Mouse (Mus musculus) hindbrain, embryonic 10.5 days (tissue): ENCODE results near the gene Morc3. TPM values are rescaled to one million over a fixed set of nuclear protein-coding genes. Genes with fewer than 3 reads are reported as not detected.
"Not testable (repeated sequence)": the region's sequence is repeated elsewhere in the genome, so short reads cannot be mapped to it uniquely, and the experiment has no call there.

Source experiments
- DNase-seq: peaks from one replicate; pipeline ENCODE4 v3.0.0-alpha.2; 2017; ENCODE audit warnings: low spot score
- H3K27ac ChIP-seq: fragments of 300-500 bp; sonication (generic); 2 replicates; pipeline ENCODE4 v1.5.1; 2016; ENCODE audit warnings: mild to moderate bottlenecking, moderate library complexity
- H3K27me3 ChIP-seq: fragments of 300-500 bp; sonication (generic); 2 replicates; pipeline ENCODE4 v1.6.1; 2016; ENCODE audit warnings: mild to moderate bottlenecking; ENCODE audit not compliant: poor library complexity, insufficient read depth, severe bottlenecking
- H3K36me3 ChIP-seq: fragments of 300-500 bp; sonication (generic); 2 replicates; pipeline ENCODE4 v1.6.1; 2016; ENCODE audit warnings: mild to moderate bottlenecking, moderate library complexity
- H3K4me1 ChIP-seq: fragments of 300-500 bp; sonication (generic); replicated peaks from 2 replicates; pipeline ENCODE4 v1.6.1; 2016; ENCODE audit warnings: mild to moderate bottlenecking
- H3K4me3 ChIP-seq: fragments of 300-500 bp; sonication (generic); 2 replicates; pipeline ENCODE4 v1.5.1; 2016; ENCODE audit warnings: mild to moderate bottlenecking, moderate library complexity
- H3K9me3 ChIP-seq: fragments of 300-500 bp; sonication (generic); 2 replicates; pipeline ENCODE4 v1.6.1; 2016; ENCODE audit warnings: mild to moderate bottlenecking, moderate library complexity
- WGBS: fragments of 180-500 bp; shearing (Covaris S2); methylation state at CpG from one replicate; pipeline ENCODE4 v1.1.7; 2016; 5-methylcytosine and 5-hydroxymethylcytosine counted together
- polyA plus RNA-seq: library from polyadenylated mRNA; unstranded; fragments of >200 nt; fragmentation: Nextera tagmentation; extraction: Ambion mirVana; gene quantifications from 2 replicates; pipeline ENCODE4 v1.2.1, GENCODE M21; 2016

Gene Morc3
- polyA plus RNA-seq, 1 experiment from 2014 or later: 24.7 TPM

DNA sequence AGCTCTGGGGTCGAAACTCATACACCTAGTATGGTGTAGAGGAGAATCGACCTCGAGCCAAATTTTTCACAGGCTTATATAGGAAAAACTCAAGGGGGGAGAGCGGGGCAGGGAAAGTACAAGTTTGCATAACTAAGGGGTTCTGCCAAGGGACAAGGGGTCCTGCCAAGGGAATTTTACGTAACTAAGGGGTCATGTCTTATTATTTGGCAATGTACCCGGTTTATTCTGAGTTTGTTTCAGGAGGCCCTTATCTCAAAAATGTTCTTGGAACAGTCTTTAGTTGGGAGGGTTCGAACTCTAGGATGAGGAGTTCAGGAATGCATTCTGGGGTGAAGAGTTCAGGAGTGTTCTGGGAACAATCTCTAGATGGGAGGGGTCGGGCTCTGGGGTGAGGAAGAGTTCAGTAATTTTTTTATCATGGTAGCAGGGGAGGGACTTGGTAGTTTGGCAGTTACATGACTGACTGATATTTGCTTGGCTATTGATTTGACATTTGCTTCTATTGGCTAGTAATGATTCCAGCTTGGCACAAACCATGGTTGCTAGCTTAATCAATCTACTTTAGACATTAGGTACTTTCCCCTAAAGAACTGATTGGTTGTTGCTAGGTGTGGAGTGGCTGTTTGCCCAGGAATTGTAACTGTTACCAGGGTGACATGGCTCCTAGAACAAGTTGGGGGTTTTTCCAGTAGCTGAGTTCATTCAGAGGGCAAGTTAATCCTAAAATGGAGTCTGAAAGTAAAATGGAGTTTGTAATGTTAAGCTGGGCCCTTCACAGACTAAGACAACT lies 9.3 kb upstream of the Morc3 start:
- H3K4me3 ChIP-seq, H3K27me3 ChIP-seq, DNase-seq, H3K36me3 ChIP-seq, H3K27ac ChIP-seq: not testable (repeated sequence)
- 83% methylated on average over 5 of the region's 8 CpGs for WGBS
- peaks cover 14% of the 10 kb centered on the region; the same call in 1 of the 2 replicates for H3K9me3 ChIP-seq
- H3K4me1 ChIP-seq: peaks cover 11% of the 10 kb centered on the region; the same call in 1 of the 2 replicates

DNA sequence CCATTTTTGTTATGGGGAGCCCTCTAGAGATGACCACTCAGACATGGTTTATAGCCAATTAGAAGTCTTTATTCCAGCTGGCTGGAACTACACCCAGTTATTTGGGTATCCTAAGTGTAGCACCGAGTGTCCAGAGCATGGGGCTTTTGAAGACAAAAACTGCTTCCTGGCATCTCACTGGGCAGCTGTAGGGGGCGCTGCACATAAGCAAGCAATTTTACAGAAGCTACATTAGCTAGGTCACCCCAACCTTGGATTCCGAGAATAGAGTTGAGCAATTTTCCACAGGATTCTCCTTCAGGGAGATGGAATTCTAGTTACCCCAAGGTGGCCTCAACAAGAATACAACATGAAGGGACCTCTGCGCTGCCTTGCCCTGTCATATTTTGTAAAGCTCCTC lies 7.1 kb upstream of the Morc3 start:
- no peaks in the 10 kb centered on the region for H3K27me3 ChIP-seq
- H3K9me3 ChIP-seq: peaks cover 17% of the 10 kb centered on the region; the same call in 1 of the 2 replicates
- H3K27ac ChIP-seq: no peak overlapping the region
- H3K36me3 ChIP-seq: no peaks in the 10 kb centered on the region
- no peaks in the 10 kb centered on the region for H3K4me1 ChIP-seq
- no peak for DNase-seq
- no peak overlapping the region for H3K4me3 ChIP-seq
- 83% methylated on average over 4 of the region's 4 CpGs for WGBS

DNA sequence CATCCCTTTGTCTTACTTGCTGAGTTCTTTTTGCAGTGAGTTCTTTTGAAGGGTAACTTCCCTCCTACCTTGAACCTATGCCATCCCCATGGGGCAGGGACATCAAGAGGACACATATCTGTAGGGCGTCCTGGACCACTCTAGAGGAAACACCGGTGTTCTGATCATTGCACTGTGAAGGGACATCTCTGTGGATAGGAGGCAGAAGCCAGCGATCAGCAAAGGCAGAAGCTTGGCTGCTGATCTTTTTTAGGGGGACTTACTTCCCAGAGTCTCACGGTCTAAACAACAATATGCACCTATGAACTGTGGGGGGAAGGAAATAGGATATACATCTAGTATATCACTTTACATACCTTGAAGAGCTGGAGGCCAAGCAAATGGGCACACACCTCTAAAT lies 6.5 kb upstream of the Morc3 start:
- WGBS: 88% methylated on average over 4 of the region's 4 CpGs
- Histone ChIP-seq H3K4me1 (no peaks in the 10 kb centered on the region), H3K9me3 (peaks cover 17% of the 10 kb centered on the region; the same call in 1 of the 2 replicates), H3K36me3 (no peaks in the 10 kb centered on the region), H3K27me3 (no peaks in the 10 kb centered on the region), H3K27ac (no peak overlapping the region), H3K4me3 (no peak overlapping the region)
- DNase-seq: no peak

DNA sequence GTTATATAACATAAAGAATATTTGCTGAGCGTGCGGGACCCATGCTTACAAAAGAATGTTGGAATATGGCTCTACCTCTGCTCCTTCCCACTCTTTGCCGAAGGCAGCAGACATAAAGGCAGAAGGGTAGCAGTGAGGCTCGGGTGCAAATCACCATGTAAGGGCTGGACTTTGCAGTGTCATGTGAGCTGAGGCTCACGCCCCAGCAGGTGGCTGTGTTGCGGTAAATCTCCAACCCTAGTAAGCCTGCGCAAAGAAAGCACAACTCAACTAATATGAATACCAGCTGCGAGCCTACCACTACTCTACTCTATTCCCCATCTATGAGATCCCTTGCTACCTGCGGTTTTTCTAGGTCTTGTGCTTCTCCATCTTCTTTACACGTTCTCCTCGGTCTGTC lies 5.9 kb upstream of the Morc3 start:
- 70% methylated on average over 11 of the region's 11 CpGs for WGBS
- Histone ChIP-seq H3K27me3 (no peaks in the 10 kb centered on the region), H3K27ac (no peak overlapping the region), H3K9me3 (peaks cover 17% of the 10 kb centered on the region; the same call in 1 of the 2 replicates), H3K4me3 (no peak overlapping the region), H3K36me3 (no peaks in the 10 kb centered on the region), H3K4me1 (no peaks in the 10 kb centered on the region)
- no peak for DNase-seq

DNA sequence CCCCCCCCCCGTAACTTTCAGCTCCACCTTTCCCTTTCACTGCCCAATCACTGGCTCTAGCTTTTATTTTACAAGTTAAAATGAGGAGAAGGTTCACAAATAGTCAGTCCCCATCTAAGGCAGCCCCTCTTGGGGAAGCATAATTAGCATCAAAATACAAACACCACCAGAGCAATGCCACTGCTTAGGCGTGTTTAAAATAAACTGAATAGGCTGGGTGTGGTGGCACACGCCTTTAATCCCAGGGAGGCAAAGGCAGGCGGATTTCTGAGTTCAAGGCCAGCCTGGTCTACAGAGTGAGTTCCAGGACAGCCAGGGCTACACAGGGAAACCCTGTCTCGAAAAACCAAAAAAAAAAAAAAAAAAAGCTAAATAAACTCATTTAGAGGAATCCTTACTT lies 5.4 kb upstream of the Morc3 start:
- WGBS: 42% methylated on average over 5 of the region's 5 CpGs
- not testable (repeated sequence) for H3K4me3 ChIP-seq, DNase-seq, H3K27ac ChIP-seq, H3K4me1 ChIP-seq, H3K27me3 ChIP-seq, H3K36me3 ChIP-seq
- H3K9me3 ChIP-seq: peaks cover 17% of the 10 kb centered on the region; the same call in 1 of the 2 replicates

DNA sequence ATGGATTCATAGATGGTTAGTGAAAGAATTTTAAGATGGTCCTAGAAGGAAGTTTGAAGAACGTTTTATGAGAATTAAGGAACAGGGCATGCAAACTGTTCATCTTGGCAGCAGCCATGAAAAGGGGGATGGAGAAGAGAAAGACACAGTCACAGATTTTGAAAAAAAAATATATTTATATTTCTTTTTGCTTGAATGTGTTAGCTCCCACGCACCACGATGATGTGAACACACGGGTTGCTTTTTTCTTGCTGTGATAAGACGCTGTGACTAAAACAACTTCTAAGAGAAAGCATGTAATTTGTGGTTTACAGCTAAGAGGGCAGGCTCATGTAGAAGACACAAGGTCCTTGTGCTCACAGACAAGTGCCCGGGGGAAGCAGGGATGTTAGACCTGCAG lies 5.0 kb upstream of the Morc3 start:
- peaks cover 17% of the 10 kb centered on the region; the same call in 1 of the 2 replicates for H3K9me3 ChIP-seq
- no peak for DNase-seq
- no peak overlapping the region for H3K4me3 ChIP-seq
- no peaks in the 10 kb centered on the region for H3K4me1 ChIP-seq
- H3K36me3 ChIP-seq: no peaks in the 10 kb centered on the region
- H3K27ac ChIP-seq: no peak overlapping the region
- WGBS: 91% methylated on average over 6 of the region's 6 CpGs
- H3K27me3 ChIP-seq: no peaks in the 10 kb centered on the region

DNA sequence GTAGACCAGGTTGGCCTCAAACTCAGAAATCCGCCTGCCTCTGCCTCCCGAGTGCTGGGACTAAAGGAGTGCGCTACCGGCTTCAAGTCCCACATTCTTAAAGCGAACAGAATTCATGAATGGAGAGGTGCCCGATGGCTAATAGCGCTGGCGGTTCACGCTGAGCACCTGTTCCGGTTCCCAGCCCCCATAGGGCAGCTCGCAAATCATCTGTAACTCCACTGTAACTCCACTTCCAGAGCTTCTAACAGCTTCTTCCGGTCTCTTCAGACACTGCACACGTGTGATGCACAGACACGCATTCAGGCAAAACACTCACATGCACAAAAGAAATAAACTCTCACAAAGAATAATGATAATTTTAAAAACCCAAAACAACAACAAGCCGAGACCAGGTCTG lies 2.4 kb upstream of the Morc3 start:
- H3K4me3 ChIP-seq: no peak overlapping the region
- H3K9me3 ChIP-seq: 0 out of 2 replicates have a peak, but pooled peaks cover 4% of the 10 kb centered on the region
- H3K4me1 ChIP-seq: peaks cover 17% of the 10 kb centered on the region
- H3K27me3 ChIP-seq: no peaks in the 10 kb centered on the region
- H3K27ac ChIP-seq: no peak overlapping the region
- WGBS: 93% methylated on average over 15 of the region's 15 CpGs
- H3K36me3 ChIP-seq: peaks cover 7% of the 10 kb centered on the region; the same call in 1 of the 2 replicates
- no peak for DNase-seq

DNA sequence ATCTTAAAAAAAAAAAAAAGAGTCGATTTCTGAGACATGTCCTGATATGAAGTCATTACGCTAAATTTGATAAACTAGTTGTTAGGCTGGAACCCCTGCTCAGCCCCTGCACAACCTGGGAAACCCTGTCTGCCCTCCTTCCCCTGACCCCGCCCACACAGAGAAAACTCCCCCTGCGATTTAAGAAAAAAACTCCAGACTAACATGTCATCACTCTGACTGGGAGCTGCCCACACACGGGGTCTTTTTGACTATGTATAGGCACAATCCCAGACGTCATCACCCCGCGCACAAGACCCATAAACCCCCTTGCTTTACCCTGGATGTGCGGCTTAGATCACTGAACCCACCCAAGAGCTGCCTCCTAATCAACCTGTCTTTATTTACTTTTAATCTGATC lies 1.9 kb upstream of the Morc3 start:
- Histone ChIP-seq H3K36me3 (peaks cover 12% of the 10 kb centered on the region; the same call in 1 of the 2 replicates), H3K27ac (no peak overlapping the region), H3K9me3 (0 out of 2 replicates have a peak, but pooled peaks cover 3% of the 10 kb centered on the region), H3K4me1 (peaks cover 17% of the 10 kb centered on the region), H3K27me3 (no peaks in the 10 kb centered on the region), H3K4me3 (no peak overlapping the region)
- WGBS: 88% methylated on average over 9 of the region's 9 CpGs
- no peak for DNase-seq

DNA sequence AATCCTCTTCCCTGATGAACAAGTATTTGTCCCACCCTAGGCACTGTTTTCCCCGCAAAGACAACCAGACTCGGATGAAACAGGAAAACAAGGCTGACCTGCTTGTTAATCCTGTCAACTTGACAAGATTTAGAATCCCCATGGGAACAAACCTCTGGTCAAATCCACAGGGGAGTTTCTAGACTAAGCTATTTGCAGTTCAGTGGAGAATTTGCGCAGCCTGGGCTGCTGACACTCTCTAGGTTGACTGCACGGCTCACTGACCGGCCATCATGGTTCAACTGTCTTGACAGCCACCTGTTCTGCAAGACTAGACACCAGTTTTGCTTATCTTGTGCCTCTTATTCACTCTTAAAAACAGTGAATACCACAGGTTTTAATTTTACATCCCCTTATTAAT lies 1.0 kb upstream of the Morc3 start:
- H3K4me1 ChIP-seq: peaks cover 17% of the 10 kb centered on the region
- WGBS: 78% methylated on average over 5 of the region's 5 CpGs
- no peak overlapping the region for H3K4me3 ChIP-seq
- H3K9me3 ChIP-seq: 0 out of 2 replicates have a peak, but pooled peaks cover 3% of the 10 kb centered on the region
- no peak for DNase-seq
- H3K36me3 ChIP-seq: peaks cover 18% of the 10 kb centered on the region
- H3K27me3 ChIP-seq: no peaks in the 10 kb centered on the region
- H3K27ac ChIP-seq: no peak overlapping the region

DNA sequence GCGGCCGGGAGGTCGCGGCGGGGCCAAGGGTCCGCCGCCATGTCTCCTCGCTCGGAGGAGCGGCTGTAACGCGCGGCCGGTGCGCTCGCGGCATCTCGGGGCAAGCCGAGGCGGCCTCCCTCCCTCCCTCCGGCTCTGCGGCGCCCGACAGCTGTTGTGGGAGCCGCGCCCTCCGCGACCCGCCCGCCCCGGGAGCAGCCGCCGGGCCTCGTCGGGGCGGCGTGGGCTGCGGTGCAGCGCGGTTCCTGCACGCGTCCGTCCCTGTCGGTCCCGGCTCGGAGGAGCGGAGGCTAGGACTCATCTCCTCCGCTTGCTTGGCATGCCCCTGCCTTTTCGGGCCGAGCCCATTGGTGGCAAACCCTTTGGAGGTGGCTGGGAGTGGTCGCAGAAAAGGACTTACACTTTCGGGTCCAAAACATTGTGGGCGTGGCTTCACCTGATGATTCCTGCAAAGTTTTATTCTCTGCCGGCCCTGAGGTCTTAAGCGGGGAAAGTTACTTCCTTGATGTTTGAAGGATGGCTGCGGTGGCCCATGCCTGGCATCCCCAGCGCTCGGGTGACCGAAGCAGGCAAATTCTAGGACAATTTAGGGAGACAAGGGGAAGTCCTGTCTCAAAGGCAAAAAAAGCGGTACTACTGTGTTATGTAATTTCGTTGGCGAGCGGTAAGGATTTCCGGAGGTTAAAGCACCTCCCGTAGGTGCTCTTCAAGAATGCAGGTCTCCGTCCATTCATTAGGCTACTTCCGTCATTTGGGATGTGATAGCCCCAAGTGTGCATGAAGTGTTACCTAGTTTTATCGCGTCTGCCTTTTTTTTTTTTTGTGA lies 743 bp downstream of the Morc3 start:
- under 1% methylated on average over 66 of the region's 69 CpGs for WGBS
- H3K36me3 ChIP-seq: peaks cover 34% of the 10 kb centered on the region
- 0 out of 2 replicates have a peak, but pooled peaks cover 3% of the 10 kb centered on the region for H3K9me3 ChIP-seq
- peaks cover 17% of the 10 kb centered on the region for H3K4me1 ChIP-seq
- no peaks in the 10 kb centered on the region for H3K27me3 ChIP-seq
- peak overlapping the region; percentile 97 for H3K4me3 ChIP-seq
- peak overlapping the region; percentile 99 for H3K27ac ChIP-seq
- DNase-seq: peak; percentile 58

DNA sequence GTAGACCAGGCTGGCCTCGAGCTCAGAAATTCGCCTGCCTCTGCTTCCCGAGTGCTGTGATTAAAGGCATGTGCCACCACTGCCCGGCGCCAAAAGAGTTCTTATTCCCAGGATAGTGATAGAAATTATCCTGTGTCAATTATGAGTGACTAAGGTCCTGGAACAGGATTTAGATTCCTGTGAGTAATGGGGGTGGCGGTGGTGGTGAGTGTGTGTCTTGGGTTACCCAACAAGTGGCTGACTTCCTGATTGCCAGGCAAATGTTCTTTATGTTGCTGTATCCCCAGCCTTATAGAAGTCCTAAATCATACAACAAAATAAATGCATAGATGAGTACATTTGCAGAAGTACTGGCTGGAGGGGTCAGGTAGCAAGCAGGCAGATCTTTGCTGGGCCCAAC lies 1.6 kb downstream of the Morc3 start:
- H3K4me3 ChIP-seq: peak overlapping the region; percentile 97
- H3K4me1 ChIP-seq: peaks cover 17% of the 10 kb centered on the region
- no peaks in the 10 kb centered on the region for H3K9me3 ChIP-seq
- no peak overlapping the region for H3K27ac ChIP-seq
- WGBS: 94% methylated on average over 6 of the region's 6 CpGs
- no peak for DNase-seq
- no peaks in the 10 kb centered on the region for H3K27me3 ChIP-seq
- peaks cover 37% of the 10 kb centered on the region for H3K36me3 ChIP-seq

DNA sequence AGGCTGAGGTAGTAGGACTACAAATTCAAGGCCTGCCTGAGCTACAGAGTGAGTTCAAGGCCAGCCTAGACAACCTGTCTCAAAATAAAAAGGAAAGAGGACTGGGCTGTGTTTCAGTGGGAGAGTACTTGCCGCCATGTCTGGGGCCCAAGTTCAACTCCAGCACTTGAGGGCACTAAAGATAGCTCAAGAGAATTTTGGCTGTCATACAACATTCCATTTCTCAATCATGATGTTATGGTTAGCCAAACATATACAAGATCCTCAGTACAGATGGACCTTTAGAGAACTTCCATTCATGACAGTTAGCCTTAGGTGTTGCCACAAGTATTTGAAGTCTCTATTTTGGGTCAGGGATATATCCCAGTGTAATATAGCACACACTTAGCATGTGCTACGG lies 2.2 kb downstream of the Morc3 start:
- H3K36me3 ChIP-seq: peaks cover 42% of the 10 kb centered on the region
- H3K27me3 ChIP-seq: no peaks in the 10 kb centered on the region
- no peak overlapping the region for H3K27ac ChIP-seq
- peaks cover 17% of the 10 kb centered on the region for H3K4me1 ChIP-seq
- no peaks in the 10 kb centered on the region for H3K9me3 ChIP-seq
- 93% methylated on average over 2 of the region's 2 CpGs for WGBS
- H3K4me3 ChIP-seq: no peak overlapping the region
- no peak for DNase-seq

DNA sequence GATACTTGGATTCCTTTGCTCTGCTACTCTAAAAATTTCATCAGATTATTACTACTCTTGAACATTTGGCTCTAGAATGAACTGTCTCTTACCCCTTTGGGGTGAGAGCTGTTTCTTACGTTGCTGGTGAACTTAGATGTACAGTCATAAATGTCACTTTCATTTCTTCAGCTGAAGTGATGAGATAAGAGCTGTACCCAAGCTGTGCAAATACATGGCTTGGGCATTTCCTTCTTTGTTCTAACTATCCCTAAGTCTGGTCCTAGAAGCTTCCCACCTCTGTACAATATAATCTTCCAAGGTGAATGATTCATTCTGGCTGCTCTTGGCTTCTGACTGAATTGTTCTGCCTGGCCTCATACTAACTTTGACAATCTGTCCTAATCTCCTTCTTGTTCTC lies 7.1 kb downstream of the Morc3 start:
- 97% methylated on average over 1 of the region's 1 CpGs for whole genome bisulfite sequencing

More for the DNA sequence above, 7.1 kb downstream of the Morc3 start:
- H3K4me3 ChIP-seq: no peak overlapping the region
- H3K36me3 ChIP-seq: peaks cover 62% of the 10 kb centered on the region
- H3K9me3 ChIP-seq: no peaks in the 10 kb centered on the region
- no peaks in the 10 kb centered on the region for H3K27me3 ChIP-seq
- peaks cover 3% of the 10 kb centered on the region for H3K4me1 ChIP-seq
- no peak overlapping the region for H3K27ac ChIP-seq
- DNase-seq: no peak
